Mouse (Mus musculus): ENCODE data around the gene Ddost. TPM values are rescaled to one million over a fixed set of nuclear protein-coding genes. Genes with fewer than 3 reads are reported as not detected.
"Not testable (repeated sequence)": the region's sequence is repeated elsewhere in the genome, so short reads cannot be mapped to it uniquely, and the experiment has no call there.

Ddost gene
- polyA plus RNA-seq, 1 experiment from 2014 or later, result 203 TPM

- not testable (repeated sequence) for H3K36me3 ChIP-seq (replicated peaks); H3K9me3 ChIP-seq; H3K4me2 ChIP-seq; ATAC-seq (replicated peaks); H3K9ac ChIP-seq; H3K4me3 ChIP-seq; H3K27ac ChIP-seq; H3K27me3 ChIP-seq (replicated peaks)
- 43% methylated on average over 8 of the region's 12 CpGs for WGBS
- H3K4me1 ChIP-seq, result peaks cover 37% of the 10 kb centered on the region
Measured at GRCm38 (mm10) chr4:138327155-138327554, 22.6 kb downstream of the Ddost start.

- H3K9me3 ChIP-seq, result no peaks in the 10 kb centered on the region
- ATAC-seq (replicated peaks), result no peak
- peak overlapping the region; percentile 40 for H3K4me2 ChIP-seq
- H3K27me3 ChIP-seq (replicated peaks), result no peaks in the 10 kb centered on the region
- H3K27ac ChIP-seq, result 0 out of 2 replicates have a peak overlapping the region, but pooled peaks have one; percentile 25
- H3K36me3 ChIP-seq (replicated peaks), result no peaks in the 10 kb centered on the region
- H3K4me3 ChIP-seq, result peak overlapping the region; percentile 26
- 68% methylated on average over 7 of the region's 7 CpGs for WGBS
- peaks cover 30% of the 10 kb centered on the region for H3K4me1 ChIP-seq
- no peak overlapping the region for H3K9ac ChIP-seq
Measured at GRCm38 (mm10) chr4:138327891-138328470, 23.5 kb downstream of the Ddost start.

GRCm38 (mm10) chr4:138330264-138330671 lies 25.7 kb downstream of the Ddost start:
- H3K36me3 ChIP-seq (replicated peaks), result no peaks in the 10 kb centered on the region
- H3K27ac ChIP-seq, result peak overlapping the region; percentile 42; the same call in 1 of the 2 replicates
- H3K4me2 ChIP-seq, result peak overlapping the region; percentile 19
- H3K4me3 ChIP-seq, result no peak overlapping the region
- no peaks in the 10 kb centered on the region for H3K9me3 ChIP-seq
- H3K9ac ChIP-seq, result no peak overlapping the region
- WGBS, result 8% methylated on average over 15 of the region's 15 CpGs
- peaks cover 11% of the 10 kb centered on the region for H3K4me1 ChIP-seq
- ATAC-seq (replicated peaks), result peak; percentile 15; the same call in 1 of the 2 replicates
- no peaks in the 10 kb centered on the region for H3K27me3 ChIP-seq (replicated peaks)

GRCm38 (mm10) chr4:138331647-138332046 lies 27.1 kb downstream of the Ddost start:
- Histone ChIP-seq H3K27ac (0 out of 2 replicates have a peak overlapping the region, but pooled peaks have one; percentile 15), H3K9ac (no peak overlapping the region), H3K27me3 (replicated peaks) (no peaks in the 10 kb centered on the region), H3K4me2 (no peak overlapping the region), H3K4me3 (no peak overlapping the region), H3K36me3 (replicated peaks) (no peaks in the 10 kb centered on the region), H3K4me1 (peaks cover 5% of the 10 kb centered on the region), H3K9me3 (no peaks in the 10 kb centered on the region)
- WGBS, result 76% methylated on average over 9 of the region's 9 CpGs
- ATAC-seq (replicated peaks), result no peak

- Histone ChIP-seq H3K27ac (no peak overlapping the region), H3K36me3 (replicated peaks) (no peaks in the 10 kb centered on the region), H3K4me1 (no peaks in the 10 kb centered on the region; the same call in 1 of the 2 replicates), H3K4me3 (no peak overlapping the region), H3K27me3 (replicated peaks) (no peaks in the 10 kb centered on the region), H3K9me3 (no peaks in the 10 kb centered on the region), H3K4me2 (no peak overlapping the region), H3K9ac (no peak overlapping the region)
- 95% methylated on average over 4 of the region's 4 CpGs for WGBS
- ATAC-seq (replicated peaks), result no peak
Measured at GRCm38 (mm10) chr4:138333135-138333534, 28.6 kb downstream of the Ddost start.

- no peaks in the 10 kb centered on the region for H3K27me3 ChIP-seq (replicated peaks)
- no peak overlapping the region for H3K9ac ChIP-seq
- H3K4me1 ChIP-seq, result no peaks in the 10 kb centered on the region; the same call in 1 of the 2 replicates
- no peak overlapping the region for H3K4me3 ChIP-seq
- WGBS, result 80% methylated on average over 12 of the region's 12 CpGs
- ATAC-seq (replicated peaks), result no peak
- H3K4me2 ChIP-seq, result no peak overlapping the region
- no peak overlapping the region for H3K27ac ChIP-seq
- H3K9me3 ChIP-seq, result no peaks in the 10 kb centered on the region
- H3K36me3 ChIP-seq (replicated peaks), result no peaks in the 10 kb centered on the region
Measured at GRCm38 (mm10) chr4:138335036-138335435, 30.5 kb downstream of the Ddost start.

GRCm38 (mm10) chr4:138335648-138336047 lies 31.1 kb downstream of the Ddost start:
- Histone ChIP-seq H3K4me3 (no peak overlapping the region), H3K4me1 (no peaks in the 10 kb centered on the region; the same call in 1 of the 2 replicates), H3K9me3 (no peaks in the 10 kb centered on the region), H3K27me3 (replicated peaks) (no peaks in the 10 kb centered on the region), H3K27ac (no peak overlapping the region), H3K36me3 (replicated peaks) (no peaks in the 10 kb centered on the region), H3K9ac (no peak overlapping the region), H3K4me2 (no peak overlapping the region)
- no peak for ATAC-seq (replicated peaks)
- WGBS, result 84% methylated on average over 6 of the region's 6 CpGs

GRCm38 (mm10) chr4:138336876-138337275 lies 32.3 kb downstream of the Ddost start:
- WGBS, result 72% methylated on average over 5 of the region's 5 CpGs

GRCm38 (mm10) chr4:138337341-138337740 lies 32.8 kb downstream of the Ddost start:
- ATAC-seq (replicated peaks), result no peak
- Histone ChIP-seq H3K9ac (no peak overlapping the region), H3K4me1 (no peaks in the 10 kb centered on the region), H3K27ac (no peak overlapping the region), H3K27me3 (replicated peaks) (no peaks in the 10 kb centered on the region), H3K9me3 (no peaks in the 10 kb centered on the region), H3K36me3 (replicated peaks) (no peaks in the 10 kb centered on the region), H3K4me3 (no peak overlapping the region), H3K4me2 (no peak overlapping the region)
- WGBS, result 86% methylated on average over 9 of the region's 9 CpGs

More at GRCm38 (mm10) chr4:138336876-138337275, 32.3 kb downstream of the Ddost start:
- Histone ChIP-seq H3K4me1 (no peaks in the 10 kb centered on the region), H3K27ac (no peak overlapping the region), H3K27me3 (replicated peaks) (no peaks in the 10 kb centered on the region), H3K9ac (no peak overlapping the region), H3K4me3 (no peak overlapping the region), H3K36me3 (replicated peaks) (no peaks in the 10 kb centered on the region), H3K9me3 (no peaks in the 10 kb centered on the region), H3K4me2 (no peak overlapping the region)
- no peak for ATAC-seq (replicated peaks)

- Histone ChIP-seq H3K27me3 (replicated peaks) (no peaks in the 10 kb centered on the region), H3K9me3 (no peaks in the 10 kb centered on the region), H3K27ac (no peak overlapping the region), H3K4me3 (no peak overlapping the region), H3K4me2 (no peak overlapping the region), H3K4me1 (no peaks in the 10 kb centered on the region), H3K9ac (no peak overlapping the region), H3K36me3 (replicated peaks) (no peaks in the 10 kb centered on the region)
- ATAC-seq (replicated peaks), result no peak
- WGBS, result 33% methylated on average over 4 of the region's 4 CpGs
Measured at GRCm38 (mm10) chr4:138339963-138340362, 35.4 kb downstream of the Ddost start.

- no peaks in the 10 kb centered on the region for H3K4me1 ChIP-seq
- no peaks in the 10 kb centered on the region for H3K9me3 ChIP-seq
- no peaks in the 10 kb centered on the region for H3K36me3 ChIP-seq (replicated peaks)
- no peak overlapping the region for H3K4me3 ChIP-seq
- no peak overlapping the region for H3K4me2 ChIP-seq
- 71% methylated on average over 8 of the region's 8 CpGs for WGBS
- H3K27me3 ChIP-seq (replicated peaks), result no peaks in the 10 kb centered on the region
- H3K9ac ChIP-seq, result no peak overlapping the region
- no peak overlapping the region for H3K27ac ChIP-seq
- no peak for ATAC-seq (replicated peaks)
Measured at GRCm38 (mm10) chr4:138341393-138341792, 36.9 kb downstream of the Ddost start.

- Histone ChIP-seq H3K4me2 (no peak overlapping the region), H3K9me3 (no peaks in the 10 kb centered on the region), H3K4me1 (no peaks in the 10 kb centered on the region), H3K9ac (no peak overlapping the region), H3K27ac (no peak overlapping the region), H3K4me3 (no peak overlapping the region), H3K27me3 (replicated peaks) (no peaks in the 10 kb centered on the region), H3K36me3 (replicated peaks) (no peaks in the 10 kb centered on the region)
- WGBS, result 73% methylated on average over 7 of the region's 7 CpGs
- ATAC-seq (replicated peaks), result no peak
Measured at GRCm38 (mm10) chr4:138342048-138342447, 37.5 kb downstream of the Ddost start.

- H3K9me3 ChIP-seq, result no peaks in the 10 kb centered on the region
- H3K27me3 ChIP-seq (replicated peaks), result no peaks in the 10 kb centered on the region
- no peak overlapping the region for H3K27ac ChIP-seq
- H3K9ac ChIP-seq, result no peak overlapping the region
- H3K36me3 ChIP-seq (replicated peaks), result no peaks in the 10 kb centered on the region
- WGBS, result 87% methylated on average over 6 of the region's 6 CpGs
- no peak overlapping the region for H3K4me2 ChIP-seq
- no peak for ATAC-seq (replicated peaks)
- no peaks in the 10 kb centered on the region for H3K4me1 ChIP-seq
- H3K4me3 ChIP-seq, result no peak overlapping the region
Measured at GRCm38 (mm10) chr4:138342778-138343177, 38.2 kb downstream of the Ddost start.
